Mouse (Mus musculus) heart, embryonic 12.5 days (tissue): ENCODE data around the gene Hist2h2aa1. TPM values are rescaled to one million over a fixed set of nuclear protein-coding genes. Genes with fewer than 3 reads are reported as not detected.
A peak's percentile ranks its signal among the peaks of the same experiment; 100 is the strongest.

Source experiments
- ATAC-seq: fragments of 200-750 bp; cut with Nextera tagmentation; 2 replicates; pipeline ENCODE4 v1.8.0; 2017; ENCODE audit warnings: moderate TSS enrichment, moderate library complexity; ENCODE audit not compliant: insufficient number of reproducible peaks, low FRiP score
- H3K27ac ChIP-seq: fragments of 300-500 bp; sonication (generic); 2 replicates; pipeline ENCODE4 v1.5.1; 2016; ENCODE audit warnings: mild to moderate bottlenecking, moderate library complexity; ENCODE audit not compliant: poor library complexity, severe bottlenecking
- H3K27me3 ChIP-seq: fragments of 300-500 bp; sonication (generic); replicated peaks from 2 replicates; pipeline ENCODE4 v1.6.1; 2016; ENCODE audit warnings: mild to moderate bottlenecking, moderate library complexity
- H3K36me3 ChIP-seq: fragments of 300-500 bp; sonication (generic); 2 replicates; pipeline ENCODE4 v1.6.1; 2016; ENCODE audit warnings: mild to moderate bottlenecking, moderate library complexity
- H3K4me1 ChIP-seq: fragments of 300-500 bp; sonication (generic); replicated peaks from 2 replicates; pipeline ENCODE4 v1.6.1; 2016; ENCODE audit warnings: mild to moderate bottlenecking
- H3K4me2 ChIP-seq: fragments of 300-500 bp; sonication (generic); 2 replicates; pipeline ENCODE4 v1.6.1; 2016; ENCODE audit warnings: mild to moderate bottlenecking, moderate library complexity
- H3K4me3 ChIP-seq: fragments of 300-500 bp; sonication (generic); 2 replicates; pipeline ENCODE4 v1.5.1; 2016; ENCODE audit warnings: mild to moderate bottlenecking
- H3K9ac ChIP-seq: fragments of 300-500 bp; sonication (generic); 2 replicates; pipeline ENCODE4 v1.6.1; 2016; ENCODE audit warnings: mild to moderate bottlenecking, moderate library complexity
- H3K9me3 ChIP-seq: fragments of 300-500 bp; sonication (generic); replicated peaks from 2 replicates; pipeline ENCODE4 v1.6.1; 2016; ENCODE audit warnings: mild to moderate bottlenecking, moderate library complexity
- WGBS: fragments of 180-500 bp; shearing (Covaris S2); methylation state at CpG from one replicate; pipeline ENCODE4 v1.1.7; 2016; 5-methylcytosine and 5-hydroxymethylcytosine counted together
- polyA plus RNA-seq: library from polyadenylated mRNA; unstranded; fragments of >200 nt; fragmentation: Nextera tagmentation; extraction: Ambion mirVana; gene quantifications from 2 replicates; pipeline ENCODE4 v1.2.1, GENCODE M21; 2016

Gene Hist2h2aa1
- polyA plus RNA-seq, 1 experiment from 2014 or later: 6.2 TPM

- Histone ChIP-seq H3K4me3 (no peak overlapping the region), H3K27ac (no peak overlapping the region), H3K27me3 (no peaks in the 10 kb centered on the region), H3K9ac (no peak overlapping the region), H3K9me3 (no peaks in the 10 kb centered on the region), H3K4me2 (no peak overlapping the region), H3K36me3 (no peaks in the 10 kb centered on the region), H3K4me1 (peaks cover 23% of the 10 kb centered on the region)
- ATAC-seq: no peak
- 70% methylated on average over 3 of the region's 3 CpGs for WGBS
Observed at GRCm38 (mm10) chr3:96257190-96257589, 11.9 kb downstream of the Hist2h2aa1 start.

GRCm38 (mm10) chr3:96260220-96260619, 14.9 kb downstream of the Hist2h2aa1 start:
- H3K9ac ChIP-seq: no peak overlapping the region
- no peaks in the 10 kb centered on the region for H3K27me3 ChIP-seq
- no peak overlapping the region for H3K4me2 ChIP-seq
- H3K36me3 ChIP-seq: no peaks in the 10 kb centered on the region
- H3K4me1 ChIP-seq: peaks cover 23% of the 10 kb centered on the region
- no peaks in the 10 kb centered on the region for H3K9me3 ChIP-seq
- ATAC-seq: no peak
- no peak overlapping the region for H3K27ac ChIP-seq
- 91% methylated on average over 5 of the region's 5 CpGs for WGBS
- no peak overlapping the region for H3K4me3 ChIP-seq

- no peak for ATAC-seq
- peak overlapping the region; percentile 99 for H3K27ac ChIP-seq
- no peaks in the 10 kb centered on the region for H3K36me3 ChIP-seq
- 62% methylated on average over 3 of the region's 3 CpGs for WGBS
- H3K4me3 ChIP-seq: peak overlapping the region; percentile 77; the same call in 1 of the 2 replicates
- H3K9me3 ChIP-seq: no peaks in the 10 kb centered on the region
- H3K9ac ChIP-seq: peak overlapping the region; percentile 92
- H3K4me2 ChIP-seq: peak overlapping the region; percentile 91
- H3K4me1 ChIP-seq: peaks cover 12% of the 10 kb centered on the region
- H3K27me3 ChIP-seq: no peaks in the 10 kb centered on the region
Observed at GRCm38 (mm10) chr3:96261623-96262022, 16.3 kb downstream of the Hist2h2aa1 start.

GRCm38 (mm10) chr3:96262216-96262875, 17.0 kb downstream of the Hist2h2aa1 start:
- Histone ChIP-seq H3K4me2 (peak overlapping the region; percentile 91), H3K9ac (peak overlapping the region; percentile 92), H3K27me3 (no peaks in the 10 kb centered on the region), H3K4me1 (peaks cover 12% of the 10 kb centered on the region), H3K9me3 (no peaks in the 10 kb centered on the region), H3K36me3 (no peaks in the 10 kb centered on the region), H3K4me3 (peak overlapping the region; percentile 77), H3K27ac (peak overlapping the region; percentile 99)
- peak; percentile 86 for ATAC-seq
- WGBS: 1% methylated on average over 19 of the region's 19 CpGs

- no peaks in the 10 kb centered on the region for H3K27me3 ChIP-seq
- H3K9me3 ChIP-seq: no peaks in the 10 kb centered on the region
- WGBS: under 1% methylated on average over 40 of the region's 40 CpGs
- ATAC-seq: peak; percentile 79
- peak within 1 kb of the TSS; percentile 77 for H3K4me3 ChIP-seq
- peak within 1 kb of the TSS; percentile 92 for H3K9ac ChIP-seq
- peak within 1 kb of the TSS; percentile 91 for H3K4me2 ChIP-seq
- H3K4me1 ChIP-seq: peaks cover 15% of the 10 kb centered on the region
- H3K36me3 ChIP-seq: no peaks in the 10 kb centered on the region
- peak within 1 kb of the TSS; percentile 99 for H3K27ac ChIP-seq
Observed at GRCm38 (mm10) chr3:96262979-96263550, 17.8 kb downstream of the Hist2h2aa1 start, which contains the start of gene Hist2h4. Gene Hist2h4, minus strand, starts transcription at chr3:96263311.

GRCm38 (mm10) chr3:96263558-96264403, 18.5 kb downstream of the Hist2h2aa1 start:
- no peaks in the 10 kb centered on the region for H3K36me3 ChIP-seq
- peak overlapping the region; percentile 91 for H3K4me2 ChIP-seq
- WGBS: 10% methylated on average over 27 of the region's 27 CpGs
- peaks cover 17% of the 10 kb centered on the region for H3K4me1 ChIP-seq
- no peaks in the 10 kb centered on the region for H3K27me3 ChIP-seq
- H3K9ac ChIP-seq: peak overlapping the region; percentile 78
- peak overlapping the region; percentile 77 for H3K4me3 ChIP-seq
- no peak for ATAC-seq
- H3K27ac ChIP-seq: peak overlapping the region; percentile 99
- no peaks in the 10 kb centered on the region for H3K9me3 ChIP-seq

GRCm38 (mm10) chr3:96264404-96264949, 19.2 kb downstream of the Hist2h2aa1 start:
- Histone ChIP-seq H3K4me3 (no peak overlapping the region; the same call in 1 of the 2 replicates), H3K9me3 (no peaks in the 10 kb centered on the region), H3K4me2 (peak overlapping the region; percentile 91), H3K27me3 (no peaks in the 10 kb centered on the region), H3K27ac (peak overlapping the region; percentile 99), H3K9ac (0 out of 2 replicates have a peak overlapping the region, but pooled peaks have one; percentile 78), H3K4me1 (peaks cover 17% of the 10 kb centered on the region), H3K36me3 (no peaks in the 10 kb centered on the region)
- WGBS: 81% methylated on average over 7 of the region's 7 CpGs
- ATAC-seq: no peak

- no peak overlapping the region for H3K9ac ChIP-seq
- WGBS: 57% methylated on average over 8 of the region's 8 CpGs
- no peak for ATAC-seq
- H3K36me3 ChIP-seq: no peaks in the 10 kb centered on the region
- H3K4me3 ChIP-seq: no peak overlapping the region
- no peaks in the 10 kb centered on the region for H3K9me3 ChIP-seq
- H3K27me3 ChIP-seq: no peaks in the 10 kb centered on the region
- H3K4me2 ChIP-seq: no peak overlapping the region
- H3K4me1 ChIP-seq: peaks cover 17% of the 10 kb centered on the region
- H3K27ac ChIP-seq: no peak overlapping the region
Observed at GRCm38 (mm10) chr3:96266132-96266710, 20.9 kb downstream of the Hist2h2aa1 start.

GRCm38 (mm10) chr3:96267541-96267940, 22.2 kb downstream of the Hist2h2aa1 start:
- ATAC-seq: no peak
- Histone ChIP-seq H3K27ac (peak overlapping the region; percentile 88), H3K9ac (no peak overlapping the region), H3K4me1 (peaks cover 12% of the 10 kb centered on the region), H3K4me3 (no peak overlapping the region), H3K9me3 (no peaks in the 10 kb centered on the region), H3K27me3 (no peaks in the 10 kb centered on the region), H3K4me2 (no peak overlapping the region), H3K36me3 (no peaks in the 10 kb centered on the region)
- 88% methylated on average over 4 of the region's 4 CpGs for WGBS

GRCm38 (mm10) chr3:96268051-96268775, 22.9 kb downstream of the Hist2h2aa1 start, which contains the start of gene Hist2h3b:
Gene Hist2h3b, plus strand, starts transcription at chr3:96268654.
- H3K9ac ChIP-seq: peak within 1 kb of the TSS; percentile 71
- H3K4me3 ChIP-seq: peak within 1 kb of the TSS; percentile 60
- H3K4me1 ChIP-seq: peaks cover 12% of the 10 kb centered on the region
- 26% methylated on average over 28 of the region's 30 CpGs for WGBS
- peak; percentile 56 for ATAC-seq
- H3K36me3 ChIP-seq: no peaks in the 10 kb centered on the region
- H3K9me3 ChIP-seq: no peaks in the 10 kb centered on the region
- peak within 1 kb of the TSS; percentile 97 for H3K27ac ChIP-seq
- no peaks in the 10 kb centered on the region for H3K27me3 ChIP-seq
- H3K4me2 ChIP-seq: peak within 1 kb of the TSS; percentile 95
